Mouse (Mus musculus) E14TG2a.4 (cell line): ENCODE data around the gene Prdm12.

Experiments used
- H3K27me3 ChIP-seq: 2 replicates; pipeline ENCODE4 v1.6.1; 2014; ENCODE audit warnings: low read length, control low read depth; ENCODE audit not compliant: insufficient read depth
- H3K36me3 ChIP-seq: 2 replicates; pipeline ENCODE4 v1.6.1; 2014; ENCODE audit warnings: low read length, control low read depth; ENCODE audit not compliant: insufficient read depth
- H3K4me1 ChIP-seq: replicated peaks from 2 replicates; pipeline ENCODE4 v1.6.1; 2014; ENCODE audit warnings: low read depth, low read length, control low read depth
- H3K4me3 ChIP-seq: replicated peaks from 2 replicates; pipeline ENCODE4 v1.5.1; 2014; ENCODE audit warnings: mild to moderate bottlenecking, low read length
- H3K9me3 ChIP-seq: 2 replicates; pipeline ENCODE4 v1.6.1; 2014; ENCODE audit warnings: low read length, control low read depth
- CTCF ChIP-seq: conservative IDR thresholded peaks from 2 replicates; pipeline ENCODE4 v1.5.1; 2014; ENCODE audit warnings: low read length
- NANOG ChIP-seq: IDR thresholded peaks from 2 replicates; pipeline ENCODE4 v1.6.1; 2014; ENCODE audit warnings: borderline replicate concordance, low read length, mixed read lengths
- POU5F1 ChIP-seq: IDR thresholded peaks from 2 replicates; pipeline ENCODE4 v1.6.1; 2014; ENCODE audit warnings: low read length, borderline replicate concordance

Gene Prdm12

DNA sequence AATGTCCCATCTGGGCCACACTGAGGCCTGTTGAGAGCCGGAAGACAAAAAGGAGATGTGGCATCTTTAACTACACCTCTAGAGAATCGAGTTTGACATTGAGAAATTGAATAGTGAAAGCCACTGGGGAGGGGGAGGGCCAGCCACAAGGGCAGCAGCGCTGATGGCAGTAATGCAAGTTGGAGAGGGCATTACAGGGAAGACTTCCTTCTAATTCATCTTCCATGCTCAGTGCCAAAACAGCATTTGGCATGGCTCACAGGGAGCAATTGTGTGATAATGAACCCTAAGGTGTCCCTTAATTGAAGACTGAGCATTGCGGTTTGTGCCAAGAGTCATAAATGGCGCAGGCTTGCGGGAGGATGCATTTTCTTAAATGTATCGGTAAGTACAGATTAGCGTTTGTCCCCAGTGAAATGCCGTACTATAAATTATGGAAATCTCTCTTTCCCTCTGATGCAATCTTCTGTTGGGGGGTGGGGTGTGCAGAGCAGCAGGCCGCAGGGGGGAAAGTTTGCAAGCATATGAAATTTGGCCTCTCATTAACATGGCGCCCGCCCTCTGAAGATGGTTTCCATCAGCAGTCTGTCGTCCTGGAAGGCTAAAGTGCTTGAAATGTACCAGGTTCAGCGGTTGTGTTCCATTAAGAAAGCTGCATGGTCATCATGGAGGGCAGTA lies 21.2 kb upstream of the Prdm12 start:
- Histone ChIP-seq H3K9me3 (no peaks in the 10 kb centered on the region), H3K27me3 (no peaks in the 10 kb centered on the region), H3K36me3 (peaks cover 45% of the 10 kb centered on the region), H3K4me1 (peaks cover 70% of the 10 kb centered on the region), H3K4me3 (no peak overlapping the region)
- no peak for TF ChIP-seq CTCF
- no peak for TF ChIP-seq POU5F1
- no peak for TF ChIP-seq NANOG

DNA sequence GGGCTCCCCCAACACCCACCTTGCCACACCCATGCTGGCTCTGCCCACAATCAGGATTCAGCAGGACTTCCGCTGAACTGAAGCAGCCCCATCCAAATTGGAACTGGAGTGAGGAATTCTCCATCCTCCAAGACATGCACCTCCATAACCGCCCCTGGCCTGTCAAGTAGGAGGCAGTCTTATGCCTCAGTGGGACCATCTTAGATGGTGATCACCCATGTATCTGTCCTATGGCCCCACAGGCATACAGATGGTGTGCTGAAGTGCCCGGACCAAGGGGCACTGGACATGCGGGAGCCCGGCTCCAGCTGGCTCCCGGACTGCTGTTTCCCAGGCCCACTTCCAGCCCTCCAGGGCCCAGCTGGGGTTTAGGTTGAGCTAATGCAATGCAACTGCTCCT lies 20.6 kb upstream of the Prdm12 start:
- Histone ChIP-seq H3K27me3 (no peaks in the 10 kb centered on the region), H3K36me3 (peaks cover 40% of the 10 kb centered on the region), H3K4me3 (no peak overlapping the region; the same call in 1 of the 2 replicates), H3K9me3 (no peaks in the 10 kb centered on the region), H3K4me1 (peaks cover 64% of the 10 kb centered on the region)
- TF ChIP-seq NANOG (no peak), CTCF (no peak), POU5F1 (no peak)

DNA sequence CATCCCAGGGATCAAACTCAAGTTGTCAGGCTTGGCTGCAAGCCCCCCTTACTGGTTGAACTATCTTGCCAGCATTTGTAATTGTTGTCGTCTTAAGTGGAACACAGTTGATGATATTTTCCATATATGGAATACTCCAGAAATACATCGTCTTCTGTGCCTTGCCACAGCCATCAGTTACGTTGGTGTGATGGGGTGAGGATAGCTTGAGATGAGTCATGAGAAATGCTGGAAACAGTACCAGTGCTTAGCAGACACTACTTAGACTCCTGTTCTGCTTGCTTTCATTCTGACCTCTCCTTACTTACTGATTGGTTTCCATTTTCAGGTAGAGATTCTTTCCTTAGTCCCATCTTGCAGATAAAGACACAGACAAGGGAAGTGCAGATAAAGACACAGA lies 6.3 kb upstream of the Prdm12 start:
- peaks cover 51% of the 10 kb centered on the region for H3K4me1 ChIP-seq
- TF ChIP-seq CTCF (no peak), NANOG (no peak), POU5F1 (no peak)
- peaks cover 85% of the 10 kb centered on the region for H3K27me3 ChIP-seq
- no peak overlapping the region for H3K4me3 ChIP-seq
- H3K36me3 ChIP-seq: no peaks in the 10 kb centered on the region
- H3K9me3 ChIP-seq: no peaks in the 10 kb centered on the region

DNA sequence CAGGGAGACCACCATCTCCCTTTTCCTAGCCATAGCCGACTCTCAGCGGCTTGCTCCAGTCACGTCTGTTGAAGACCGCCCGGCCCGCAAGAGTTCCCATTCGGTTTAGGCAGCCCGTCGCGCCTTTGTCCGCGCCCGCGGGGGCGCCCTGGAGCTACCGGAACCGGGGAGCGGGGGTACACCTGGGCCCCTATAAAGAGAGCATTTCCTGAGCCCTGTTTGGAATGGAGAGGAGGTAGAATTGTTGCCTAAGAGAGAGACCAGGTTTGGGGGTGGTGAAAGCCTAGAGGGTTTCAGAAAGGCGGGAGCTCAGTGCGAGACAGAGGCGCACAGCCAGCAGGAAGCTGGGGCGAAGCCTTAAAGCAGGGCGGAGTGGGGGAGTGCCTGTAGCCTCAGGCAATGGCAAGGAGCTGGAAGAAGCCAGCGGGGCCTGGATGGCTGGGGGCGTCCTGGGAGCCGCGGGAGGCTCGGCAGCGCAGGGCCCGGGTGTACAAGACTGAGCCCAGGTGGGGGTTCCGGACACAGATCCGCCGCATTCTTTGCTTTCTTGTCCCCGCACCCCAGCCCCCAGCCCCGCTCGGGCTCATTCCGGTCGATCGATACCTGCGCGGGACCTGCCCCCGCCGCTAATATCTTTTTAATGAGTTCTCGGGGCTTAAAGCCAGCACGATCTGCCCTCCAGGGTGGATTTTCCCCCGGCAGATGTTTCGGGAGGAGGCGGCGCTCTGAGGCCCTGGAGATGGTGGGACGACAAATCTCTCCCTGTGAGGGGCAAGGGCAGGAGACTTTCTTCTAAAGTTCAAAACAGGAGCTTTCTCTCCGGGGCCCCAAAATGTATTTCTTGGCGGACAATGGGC lies 4.3 kb upstream of the Prdm12 start:
- Histone ChIP-seq H3K4me1 (peaks cover 71% of the 10 kb centered on the region), H3K27me3 (peaks cover 98% of the 10 kb centered on the region), H3K4me3 (peak overlapping the region; percentile 72), H3K36me3 (no peaks in the 10 kb centered on the region), H3K9me3 (no peaks in the 10 kb centered on the region)
- TF ChIP-seq CTCF: no peak
- TF ChIP-seq NANOG: no peak
- no peak for TF ChIP-seq POU5F1

DNA sequence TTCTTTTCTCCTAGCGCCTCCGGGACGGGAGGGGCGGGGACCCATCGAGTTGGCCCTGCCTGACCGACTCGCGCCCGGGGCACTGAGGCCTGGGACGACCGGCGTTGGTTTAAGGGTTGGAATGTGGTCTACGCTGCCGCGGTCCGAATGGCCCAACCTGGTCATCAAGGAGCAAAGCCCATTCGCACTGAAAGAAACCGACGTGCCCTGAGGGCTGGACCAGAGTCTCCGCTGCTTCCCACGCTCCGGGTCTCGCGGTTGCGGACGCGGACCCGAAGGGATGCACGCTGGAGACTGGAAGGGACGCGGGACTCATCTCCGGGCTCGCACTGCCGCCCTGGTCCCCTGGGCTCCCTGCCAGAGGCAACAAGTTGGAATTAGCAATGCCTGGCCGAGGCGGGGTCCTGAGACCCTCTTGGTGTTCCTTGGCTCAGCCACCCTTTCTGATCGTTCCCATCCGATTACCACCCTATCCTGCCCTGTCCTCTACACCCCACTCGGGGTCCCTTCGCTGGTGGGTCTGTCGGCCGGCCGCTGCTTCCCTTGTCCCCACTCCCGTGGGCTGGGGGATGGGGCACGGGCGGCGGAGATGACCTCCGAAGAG lies 3.6 kb upstream of the Prdm12 start:
- no peak for TF ChIP-seq NANOG
- TF ChIP-seq CTCF: no peak
- TF ChIP-seq POU5F1: no peak
- H3K36me3 ChIP-seq: no peaks in the 10 kb centered on the region
- H3K9me3 ChIP-seq: no peaks in the 10 kb centered on the region
- peaks cover 99% of the 10 kb centered on the region for H3K27me3 ChIP-seq
- peak overlapping the region; percentile 72 for H3K4me3 ChIP-seq
- peaks cover 74% of the 10 kb centered on the region for H3K4me1 ChIP-seq

DNA sequence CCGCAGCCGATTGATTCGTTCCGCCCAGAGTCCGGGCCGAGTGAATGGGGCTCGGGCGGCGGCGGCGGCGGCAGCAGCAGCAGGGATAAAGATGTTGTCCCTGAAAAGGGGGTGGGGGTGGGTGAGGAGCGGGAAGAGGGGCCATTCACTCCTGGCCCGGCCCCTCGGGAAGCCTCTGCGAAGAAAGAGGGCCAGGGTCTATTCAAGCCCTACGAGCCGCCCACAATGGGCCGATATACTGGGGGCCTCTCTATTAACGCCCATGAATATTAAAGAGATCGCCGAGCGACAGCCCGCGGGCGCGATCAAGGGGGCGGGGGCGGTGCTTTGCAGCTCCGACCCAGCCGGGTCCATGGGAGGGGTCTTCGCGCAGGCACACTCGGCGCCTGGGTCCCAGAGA lies 3.1 kb upstream of the Prdm12 start:
- peaks cover 100% of the 10 kb centered on the region for H3K27me3 ChIP-seq
- H3K36me3 ChIP-seq: no peaks in the 10 kb centered on the region
- TF ChIP-seq CTCF: no peak
- no peak for TF ChIP-seq NANOG
- TF ChIP-seq POU5F1: no peak

DNA sequence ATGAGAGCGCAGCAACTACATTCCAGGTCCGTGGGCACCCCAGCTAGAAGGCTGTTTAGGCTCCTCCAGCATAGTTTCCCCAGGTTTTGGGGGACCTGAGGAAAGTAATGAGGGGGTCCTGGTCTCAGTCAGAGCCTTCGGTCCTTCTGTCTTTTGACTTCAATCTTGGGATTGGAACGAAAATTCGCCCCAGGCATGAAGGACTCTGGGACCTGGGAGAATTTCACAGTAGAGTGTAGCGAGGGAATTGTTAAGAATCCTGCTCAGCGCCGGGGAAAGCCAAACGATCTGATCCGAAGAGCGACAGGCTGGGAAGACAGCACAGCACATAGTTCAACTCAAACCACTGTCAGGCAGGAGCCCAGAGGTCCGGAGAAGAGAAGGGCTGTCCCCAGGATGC lies 2.5 kb upstream of the Prdm12 start:
- TF ChIP-seq NANOG: no peak
- TF ChIP-seq POU5F1: no peak
- no peak for TF ChIP-seq CTCF
- Histone ChIP-seq H3K36me3 (no peaks in the 10 kb centered on the region), H3K4me1 (peaks cover 83% of the 10 kb centered on the region), H3K9me3 (no peaks in the 10 kb centered on the region), H3K4me3 (peak overlapping the region; percentile 72), H3K27me3 (peaks cover 100% of the 10 kb centered on the region)

More for the DNA sequence above, 3.1 kb upstream of the Prdm12 start:
- peak overlapping the region; percentile 72 for H3K4me3 ChIP-seq
- no peaks in the 10 kb centered on the region for H3K9me3 ChIP-seq
- H3K4me1 ChIP-seq: peaks cover 77% of the 10 kb centered on the region

DNA sequence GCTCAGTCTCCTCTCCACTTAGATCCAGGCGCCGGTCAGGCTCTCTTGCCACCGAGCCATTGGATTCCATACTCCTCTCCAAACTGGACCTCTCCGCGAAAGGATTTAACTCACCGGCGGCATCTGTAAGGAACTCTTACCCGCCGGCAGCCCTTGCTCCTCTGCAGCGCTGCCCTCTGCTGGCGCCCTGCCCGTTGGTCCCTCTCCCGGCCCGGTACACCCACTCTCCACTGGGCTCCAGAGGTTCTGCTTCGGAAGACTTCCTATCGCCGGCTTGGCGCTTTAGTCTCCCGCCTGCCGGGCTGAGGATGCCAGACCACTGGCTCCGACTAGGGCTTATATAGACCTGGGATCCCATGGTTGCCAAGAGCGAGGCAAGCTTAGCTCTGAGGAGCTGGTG lies 2.0 kb upstream of the Prdm12 start:
- H3K27me3 ChIP-seq: peaks cover 100% of the 10 kb centered on the region
- H3K4me1 ChIP-seq: peaks cover 86% of the 10 kb centered on the region
- H3K9me3 ChIP-seq: no peaks in the 10 kb centered on the region
- peak overlapping the region; percentile 39 for H3K4me3 ChIP-seq
- TF ChIP-seq CTCF (no peak; the same call in 1 of the 2 replicates), POU5F1 (no peak), NANOG (no peak)
- H3K36me3 ChIP-seq: no peaks in the 10 kb centered on the region
